Mouse (Mus musculus) MN1 (cell line): ENCODE measurements around the gene Adamtsl1.

Source experiments
- DNase-seq: peaks from one replicate; pipeline ENCODE4 v3.0.0-alpha.2; 2016; ENCODE audit warnings: low spot score

The Adamtsl1 gene

DNA sequence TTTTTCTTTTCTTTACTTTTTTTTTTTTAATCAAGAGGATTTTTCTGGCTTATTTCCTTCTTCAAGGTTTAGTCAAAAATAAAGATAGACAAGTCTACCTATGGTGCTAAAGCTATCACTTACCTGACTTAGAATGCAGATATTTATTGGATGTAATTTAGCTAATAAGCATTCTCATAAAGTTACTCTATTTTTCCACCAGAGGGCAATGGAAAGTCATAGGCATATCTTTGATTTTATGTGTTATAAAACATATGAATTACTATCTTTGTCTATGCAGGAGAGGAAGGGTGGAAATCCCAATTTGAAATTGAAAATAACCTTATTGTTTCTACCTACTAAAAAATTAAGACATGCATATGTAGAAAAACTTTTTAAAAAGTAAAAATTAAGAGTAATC, 418.2 kb downstream of the Adamtsl1 start:
- no peak for DNase-seq

GRCm38 (mm10) chr4:85939460-85939859, 425.5 kb downstream of the Adamtsl1 start:
- DNase-seq, result no peak

GRCm38 (mm10) chr4:85941857-85942256, 427.9 kb downstream of the Adamtsl1 start:
- DNase-seq, result no peak

DNA sequence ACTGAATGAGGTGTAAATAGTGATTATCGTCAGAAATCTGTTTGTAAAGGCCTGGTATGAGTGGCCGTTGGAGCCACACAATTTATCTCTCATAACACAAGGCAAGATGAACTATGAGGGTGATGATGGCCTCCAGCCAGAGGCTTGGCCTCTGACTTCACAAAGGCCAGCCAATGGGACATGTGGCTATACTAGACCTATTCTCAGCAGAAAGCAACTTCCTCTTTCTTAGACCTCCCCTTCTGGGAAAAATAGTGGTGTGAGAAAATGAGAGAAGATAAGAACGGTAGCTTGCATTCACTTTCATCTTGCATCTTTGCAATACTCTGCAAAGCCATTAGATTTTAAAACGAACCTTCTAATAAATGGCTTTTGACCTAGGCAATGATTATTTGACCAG, 439.6 kb downstream of the Adamtsl1 start:
- DNase-seq, result no peak

GRCm38 (mm10) chr4:85955387-85955786, 441.4 kb downstream of the Adamtsl1 start:
- no peak for DNase-seq

DNA sequence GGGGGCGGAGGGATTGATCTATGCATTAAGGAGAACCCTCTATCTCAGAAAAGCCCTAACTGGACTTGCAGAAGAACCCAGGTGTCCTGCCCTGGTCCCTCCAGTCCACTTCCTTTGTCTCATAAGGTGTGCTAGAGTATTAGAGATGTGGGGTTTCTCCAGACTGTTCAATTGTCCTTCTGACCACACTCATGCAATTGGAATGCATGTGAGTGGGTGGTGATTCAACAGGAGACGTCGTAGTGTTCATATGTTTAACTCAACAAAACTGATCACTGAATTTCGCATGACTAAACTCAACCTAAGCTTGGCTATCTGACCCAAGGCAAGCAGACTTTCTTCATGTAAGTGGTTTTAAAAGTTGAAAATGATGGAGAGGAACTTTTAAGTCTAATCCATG, 443.3 kb downstream of the Adamtsl1 start:
- no peak for DNase-seq

- no peak for DNase-seq
Measured at GRCm38 (mm10) chr4:85957879-85958278, 443.9 kb downstream of the Adamtsl1 start.

GRCm38 (mm10) chr4:85959019-85959418, 445.0 kb downstream of the Adamtsl1 start:
- no peak for DNase-seq

- DNase-seq, result no peak
Measured at GRCm38 (mm10) chr4:85976188-85976587, 462.2 kb downstream of the Adamtsl1 start.

DNA sequence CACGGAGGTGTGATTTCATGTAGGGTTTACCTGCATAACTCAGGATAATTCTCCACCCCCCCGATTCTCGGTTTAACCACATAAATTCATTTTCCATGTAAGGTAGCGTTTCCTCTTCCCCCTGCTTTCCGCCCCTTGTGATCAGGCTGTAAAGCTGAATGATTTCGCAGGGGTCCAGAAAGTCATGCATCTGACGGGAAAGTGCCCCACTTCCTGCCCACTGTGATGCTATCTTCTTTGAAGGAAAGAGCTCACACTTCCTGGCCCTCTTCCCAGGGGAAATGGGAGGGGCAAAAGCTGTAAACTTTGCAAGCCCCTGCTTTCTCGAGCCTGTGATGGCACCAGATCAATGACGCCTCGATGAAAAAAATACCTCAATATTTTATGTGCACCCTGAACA, 465.2 kb downstream of the Adamtsl1 start:
- DNase-seq, result no peak

DNA sequence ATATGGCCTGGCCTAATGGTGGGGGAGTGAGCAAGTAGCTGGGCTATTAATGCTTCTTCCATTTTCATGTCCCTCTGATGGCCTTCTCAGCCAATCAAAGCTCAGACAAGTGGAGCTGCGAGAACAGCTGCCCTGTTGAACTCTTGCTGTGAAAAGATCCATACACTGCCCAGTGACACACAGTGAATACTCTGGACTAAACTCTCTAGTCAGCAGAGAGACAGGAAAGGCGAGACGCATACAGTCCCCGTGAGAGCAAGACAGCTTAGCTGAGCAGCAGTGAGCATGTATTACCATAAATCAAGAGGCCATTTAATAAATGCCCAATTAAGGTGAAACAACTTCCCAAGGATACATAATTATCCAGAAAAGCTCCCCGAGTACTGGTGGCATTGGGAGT, 492.6 kb downstream of the Adamtsl1 start:
- no peak for DNase-seq

- no peak for DNase-seq
Measured at GRCm38 (mm10) chr4:86013640-86014039, 499.7 kb downstream of the Adamtsl1 start.

DNA sequence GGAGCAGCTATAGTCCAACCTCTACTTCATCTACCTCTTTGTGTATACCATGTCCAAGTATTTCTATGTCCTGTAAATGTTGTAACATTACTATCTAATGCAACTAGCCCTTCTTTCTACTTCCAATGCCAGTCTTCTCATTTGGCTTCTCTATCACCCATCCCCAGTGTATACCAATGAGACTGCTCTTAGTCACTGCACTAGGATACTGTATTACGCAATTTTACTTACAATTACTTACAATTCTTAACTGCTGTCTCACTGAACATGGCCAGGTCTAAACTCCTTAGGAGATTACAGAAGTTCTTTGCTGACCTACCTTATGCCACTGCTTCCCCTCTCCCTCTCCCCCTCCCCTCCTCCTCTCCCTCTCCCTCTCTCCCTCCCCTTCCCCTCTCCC, 505.0 kb downstream of the Adamtsl1 start:
- DNase-seq, result no peak

GRCm38 (mm10) chr4:86019586-86019985, 505.6 kb downstream of the Adamtsl1 start:
- DNase-seq, result no peak

- no peak for DNase-seq
Measured at GRCm38 (mm10) chr4:86020372-86021090, 506.6 kb downstream of the Adamtsl1 start.

DNA sequence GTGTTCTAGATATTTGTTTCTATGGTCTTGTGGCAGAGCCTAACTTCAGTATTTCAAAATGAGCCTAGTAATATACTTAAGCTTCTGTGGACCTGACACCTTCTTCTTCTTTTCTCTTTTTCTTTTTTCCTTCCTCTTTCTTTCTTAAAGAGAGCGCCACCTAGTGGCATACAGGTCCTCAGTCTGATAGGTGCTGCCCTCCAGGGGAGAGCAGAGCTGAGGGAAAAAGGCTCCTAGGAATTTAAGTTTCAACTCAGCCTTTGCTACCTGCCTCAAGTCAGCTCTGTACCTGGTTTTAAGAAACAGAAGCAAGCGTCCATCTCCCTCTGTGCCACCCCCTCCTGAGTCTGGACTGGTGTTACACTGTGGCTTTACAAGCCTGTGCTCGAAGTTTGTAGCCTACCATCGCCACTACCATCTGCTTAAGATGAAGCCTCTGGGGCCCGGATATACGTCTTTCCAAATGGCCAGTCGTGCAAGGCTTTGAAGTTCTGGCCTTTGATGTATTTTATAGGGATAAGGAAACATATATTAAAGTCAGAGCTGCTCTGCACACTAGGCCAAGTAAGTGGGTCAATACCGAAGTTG, 510.7 kb downstream of the Adamtsl1 start:
- DNase-seq, result no peak

- DNase-seq, result no peak
Measured at GRCm38 (mm10) chr4:86029486-86029885, 515.5 kb downstream of the Adamtsl1 start.

DNA sequence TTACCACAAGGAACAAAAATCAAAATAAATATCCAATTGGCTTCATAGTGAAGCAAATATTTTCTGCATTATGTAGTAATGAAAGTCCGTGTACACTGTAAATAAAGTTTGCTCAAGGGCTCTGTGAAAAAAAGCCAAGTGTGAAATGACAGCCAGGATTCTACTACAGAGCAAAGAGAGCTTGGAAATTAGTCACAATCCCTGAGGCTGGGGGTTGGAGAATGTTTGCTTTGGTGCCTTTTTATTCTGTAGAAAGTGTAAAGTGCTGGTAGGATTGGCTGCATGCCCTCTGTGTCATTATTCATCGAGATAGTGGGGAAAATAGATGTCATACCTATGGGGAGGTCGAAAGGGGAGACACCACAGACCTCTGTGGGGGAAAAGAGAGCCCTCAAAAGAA, 516.2 kb downstream of the Adamtsl1 start:
- no peak for DNase-seq

GRCm38 (mm10) chr4:86031041-86031440, 517.1 kb downstream of the Adamtsl1 start:
- DNase-seq, result no peak

DNA sequence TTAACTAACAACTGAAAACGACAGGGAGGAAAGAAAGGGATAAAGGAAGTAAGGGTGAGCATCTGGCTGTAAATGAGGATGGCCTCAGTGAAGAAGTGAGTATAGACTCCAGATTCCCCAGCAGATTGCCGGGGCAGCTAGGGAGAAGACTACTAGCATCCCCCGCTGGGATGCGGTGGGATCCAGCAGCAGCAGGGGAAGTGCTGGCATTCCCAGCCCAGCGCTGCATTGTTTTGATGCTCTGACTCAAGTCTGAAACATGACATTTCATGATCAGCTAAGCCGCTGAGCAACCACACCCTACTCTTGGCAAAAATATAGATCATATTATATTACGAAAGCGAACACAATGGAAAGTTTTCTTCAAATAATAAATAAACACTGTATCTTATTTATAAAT, 526.9 kb downstream of the Adamtsl1 start:
- DNase-seq, result no peak

- no peak for DNase-seq
Measured at GRCm38 (mm10) chr4:86045448-86045847, 531.5 kb downstream of the Adamtsl1 start.

- no peak for DNase-seq
Measured at GRCm38 (mm10) chr4:86045876-86046275, 531.9 kb downstream of the Adamtsl1 start.

DNA sequence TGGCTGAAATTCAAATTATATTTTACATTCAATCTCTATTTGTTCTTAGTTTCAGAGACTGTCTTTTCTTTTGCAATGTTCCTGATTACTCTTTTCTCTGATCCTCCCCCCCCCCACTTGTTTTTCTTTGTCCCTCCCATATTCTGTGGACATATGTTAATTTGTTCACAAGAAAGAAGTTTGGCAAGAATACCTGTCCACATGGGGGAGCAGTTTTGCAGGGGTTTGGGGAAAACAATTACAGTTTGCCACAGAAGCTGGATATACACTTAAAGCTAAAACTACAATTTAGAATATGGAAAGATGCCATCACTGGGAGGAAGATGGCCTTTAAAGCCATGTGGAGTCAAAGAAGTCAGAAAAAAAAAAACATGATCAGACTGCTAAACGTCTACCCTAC, 532.9 kb downstream of the Adamtsl1 start:
- no peak for DNase-seq
